Mouse (Mus musculus): ENCODE measurements around the gene Mlx.

Mlx gene

GRCm38 (mm10) chr11:101086756-101087681 is at the start of gene Mlx:
TSS of gene Mlx (plus strand) at chr11:101087277.
- DNase-seq, result peak; percentile 95

- no peak for DNase-seq
Measured at GRCm38 (mm10) chr11:101037795-101038194, 49.3 kb upstream of the Mlx start.

- no peak for DNase-seq
Measured at GRCm38 (mm10) chr11:101045826-101046225, 41.3 kb upstream of the Mlx start.

DNA sequence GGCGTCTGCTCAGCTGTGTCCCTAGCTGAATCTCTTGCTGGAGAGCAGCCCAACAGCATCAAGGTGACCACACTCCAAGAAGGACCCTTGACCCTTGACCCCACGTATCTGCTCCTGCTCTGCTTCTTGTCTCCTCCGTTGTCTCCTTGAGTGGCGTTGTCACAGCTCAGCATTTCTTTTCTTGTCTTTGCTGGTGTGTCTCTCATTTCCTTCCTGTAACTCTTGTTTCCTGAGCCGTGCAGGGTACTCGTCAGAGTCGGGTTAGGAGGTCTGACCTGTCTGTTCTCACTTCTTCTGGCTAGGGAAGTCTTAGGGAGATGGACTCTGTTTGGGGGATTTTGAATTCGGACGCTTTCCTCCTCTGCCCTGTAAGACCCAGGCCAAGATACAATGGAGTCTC is 40.6 kb upstream of the Mlx start:
- DNase-seq, result no peak

- DNase-seq, result no peak
Measured at GRCm38 (mm10) chr11:101047502-101047901, 39.6 kb upstream of the Mlx start.

DNA sequence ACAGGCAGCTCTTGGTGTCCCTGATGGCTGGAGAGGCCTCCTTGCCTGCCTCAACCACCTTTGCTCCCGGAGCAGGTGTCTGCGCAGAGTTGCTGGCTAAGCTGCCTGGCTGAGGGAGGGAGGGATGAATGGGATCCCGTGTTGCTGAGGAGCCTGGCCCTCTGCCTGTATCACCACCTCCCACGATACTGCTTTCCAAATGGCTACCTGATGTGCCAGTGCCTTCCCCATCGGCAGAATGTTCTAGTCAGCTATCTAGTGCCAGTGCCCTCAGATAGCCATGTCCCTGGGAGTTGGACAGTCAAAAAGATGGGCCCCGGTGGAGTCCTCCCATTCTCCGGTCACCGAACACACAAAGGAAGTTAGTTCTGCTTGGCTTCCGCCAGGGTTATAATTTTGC is 36.7 kb upstream of the Mlx start:
- DNase-seq, result peak; percentile 54

- peak; percentile 70 for DNase-seq
Measured at GRCm38 (mm10) chr11:101051051-101051493, 36.0 kb upstream of the Mlx start.

GRCm38 (mm10) chr11:101051617-101052016 is 35.5 kb upstream of the Mlx start:
- DNase-seq, result no peak

DNA sequence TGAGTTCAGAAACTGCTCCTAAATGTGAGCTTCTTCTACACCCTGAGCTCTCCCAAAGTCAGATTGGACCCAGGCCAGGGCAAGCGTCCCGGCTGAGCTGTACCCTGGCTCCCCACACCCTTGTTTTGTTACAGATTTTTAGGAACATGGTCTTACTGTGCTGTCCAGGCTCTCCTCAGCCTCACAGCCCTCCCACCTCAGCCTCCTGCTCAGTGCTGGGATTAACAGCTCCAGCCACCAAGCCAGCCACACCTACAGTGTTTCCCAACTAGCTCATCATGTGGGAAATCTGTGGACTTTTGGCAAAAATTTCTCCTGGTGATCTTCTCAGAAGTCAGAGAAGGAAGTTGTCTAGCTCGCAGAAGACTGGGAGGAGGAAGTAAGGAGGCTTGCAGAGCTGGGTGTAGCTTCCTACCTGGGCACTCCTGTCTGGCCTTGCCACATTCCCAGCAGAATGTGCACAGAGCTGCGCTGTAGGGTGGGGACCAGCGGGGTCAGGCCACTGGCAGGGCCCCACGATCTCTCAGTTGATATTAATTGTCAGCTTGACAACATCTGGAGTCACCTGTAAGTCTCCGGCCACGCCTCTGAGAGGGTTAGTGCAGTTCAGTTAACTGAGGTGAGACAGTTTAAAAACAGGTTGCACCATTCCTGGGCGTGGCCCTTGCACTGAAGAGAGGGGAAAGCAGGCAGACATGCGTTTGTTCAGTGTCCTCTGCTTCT is 34.2 kb upstream of the Mlx start:
- peak; percentile 52 for DNase-seq

GRCm38 (mm10) chr11:101053974-101054373 is 33.1 kb upstream of the Mlx start:
- DNase-seq, result no peak

GRCm38 (mm10) chr11:101055418-101055817 is 31.7 kb upstream of the Mlx start:
- DNase-seq, result no peak

- no peak for DNase-seq
Measured at GRCm38 (mm10) chr11:101056885-101057284, 30.2 kb upstream of the Mlx start.

DNA sequence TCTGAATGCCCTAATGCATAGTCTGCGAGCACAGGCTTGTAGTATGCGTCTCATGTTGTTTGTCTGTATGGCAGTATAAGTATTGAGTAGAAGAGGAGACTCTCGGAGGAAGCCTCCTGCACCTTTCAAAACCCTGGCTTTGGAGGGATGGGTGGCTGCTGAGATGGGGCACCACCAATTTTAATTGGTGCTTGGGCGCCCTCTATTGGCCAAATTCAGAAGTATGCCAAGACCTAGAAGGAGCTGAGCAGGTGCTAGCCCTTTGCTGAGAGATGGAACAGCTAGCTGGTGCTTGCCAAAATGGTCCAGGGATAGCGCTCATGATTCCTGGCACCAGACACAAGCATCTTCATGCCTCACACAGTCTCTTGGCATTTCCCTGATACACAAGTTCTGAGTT is 29.2 kb upstream of the Mlx start:
- DNase-seq, result peak; percentile 82

DNA sequence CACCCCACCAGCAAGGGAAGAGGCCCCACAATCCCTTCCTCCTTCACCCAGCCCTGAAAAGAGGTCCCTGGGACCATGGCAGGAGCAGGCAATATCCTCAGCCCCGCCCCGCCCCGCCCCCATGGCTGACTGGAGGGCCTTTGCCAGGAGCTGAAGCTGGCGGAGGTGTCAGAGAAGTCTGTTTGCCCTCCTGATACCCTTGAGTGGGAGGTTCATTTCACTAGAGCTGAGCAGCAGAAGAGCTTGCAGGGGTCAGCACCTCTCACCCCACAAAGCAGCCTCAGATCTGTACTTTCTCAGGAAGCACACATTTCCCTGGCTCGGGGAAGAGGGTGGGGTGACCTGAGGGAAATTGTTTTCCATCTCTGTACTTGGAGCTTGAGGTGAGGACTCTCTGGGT is 28.4 kb upstream of the Mlx start:
- DNase-seq, result no peak

DNA sequence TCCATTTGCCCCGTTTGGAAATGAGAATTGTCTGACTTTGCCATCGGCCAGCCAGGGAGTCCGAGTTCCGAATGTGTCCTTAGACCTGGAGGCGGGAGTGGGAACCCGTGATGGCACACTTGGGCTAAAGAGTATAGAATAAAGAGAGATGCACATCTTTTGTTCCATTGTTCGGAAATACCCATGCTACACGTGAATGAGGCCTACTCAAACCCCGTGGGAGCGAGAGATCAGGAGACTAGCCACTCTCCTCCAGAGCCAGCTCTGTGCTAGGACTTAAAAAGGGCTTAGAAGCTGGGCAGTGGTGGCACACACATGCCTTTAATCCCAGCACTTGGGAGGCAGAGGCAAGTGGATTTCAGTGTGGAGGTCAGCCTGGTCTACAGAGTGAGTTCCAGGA is 27.6 kb upstream of the Mlx start:
- DNase-seq, result no peak

- peak; percentile 80 for DNase-seq
Measured at GRCm38 (mm10) chr11:101060126-101060525, 27.0 kb upstream of the Mlx start.

DNA sequence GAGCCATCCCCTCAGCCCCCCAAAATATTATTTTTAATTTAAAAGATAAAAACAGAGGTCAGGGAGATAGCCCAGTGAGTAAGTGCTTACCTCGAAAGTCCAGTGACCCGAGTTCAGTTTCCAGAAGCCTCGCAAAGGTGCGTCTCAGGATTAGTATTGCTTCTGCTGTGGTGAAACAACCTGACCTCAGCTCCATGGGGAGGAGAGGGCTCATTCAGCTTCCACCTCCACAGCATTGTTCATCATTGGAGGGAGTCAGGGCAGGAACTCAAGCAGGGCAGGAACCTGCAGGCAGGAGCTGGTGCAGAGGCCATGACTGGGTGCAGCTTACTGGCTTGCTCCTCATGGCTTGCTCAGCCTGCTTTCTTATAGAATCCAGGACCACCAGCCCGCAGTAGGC is 26.0 kb upstream of the Mlx start:
- DNase-seq, result no peak

DNA sequence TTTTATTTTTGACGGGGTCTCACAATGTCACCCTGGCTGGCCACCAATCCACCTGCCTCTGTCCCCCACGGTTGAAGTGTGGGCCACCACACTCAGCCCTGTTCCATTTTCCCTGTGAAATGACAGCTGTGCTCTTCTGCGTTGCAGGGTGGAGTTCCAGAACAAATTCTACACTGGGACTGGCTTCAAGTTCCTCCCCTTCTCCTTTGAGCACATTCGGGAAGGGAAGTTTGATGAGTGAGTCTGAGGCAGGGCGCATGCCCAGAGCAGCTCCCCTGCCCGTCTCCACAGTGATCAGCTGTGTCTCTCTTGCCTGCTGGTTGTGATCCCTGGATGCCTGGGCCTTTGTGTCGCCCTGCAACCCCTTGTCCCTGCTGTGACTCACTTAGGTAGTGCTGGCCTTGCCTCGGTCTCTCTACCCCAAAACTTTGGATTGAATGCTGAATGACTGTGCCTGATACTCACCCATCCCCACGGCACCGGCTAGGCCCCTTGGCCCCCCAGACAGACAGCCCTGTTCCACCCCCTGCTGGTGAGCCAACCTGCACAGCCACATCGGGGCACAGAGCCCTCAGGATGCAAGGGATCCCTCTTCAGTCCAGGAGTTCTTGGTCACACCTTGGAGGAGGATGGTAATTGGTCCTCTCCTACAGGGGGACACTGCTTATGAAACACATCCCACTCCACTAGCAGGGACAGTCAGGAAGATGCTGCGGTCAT is 24.8 kb upstream of the Mlx start:
- DNase-seq, result peak; percentile 73

DNA sequence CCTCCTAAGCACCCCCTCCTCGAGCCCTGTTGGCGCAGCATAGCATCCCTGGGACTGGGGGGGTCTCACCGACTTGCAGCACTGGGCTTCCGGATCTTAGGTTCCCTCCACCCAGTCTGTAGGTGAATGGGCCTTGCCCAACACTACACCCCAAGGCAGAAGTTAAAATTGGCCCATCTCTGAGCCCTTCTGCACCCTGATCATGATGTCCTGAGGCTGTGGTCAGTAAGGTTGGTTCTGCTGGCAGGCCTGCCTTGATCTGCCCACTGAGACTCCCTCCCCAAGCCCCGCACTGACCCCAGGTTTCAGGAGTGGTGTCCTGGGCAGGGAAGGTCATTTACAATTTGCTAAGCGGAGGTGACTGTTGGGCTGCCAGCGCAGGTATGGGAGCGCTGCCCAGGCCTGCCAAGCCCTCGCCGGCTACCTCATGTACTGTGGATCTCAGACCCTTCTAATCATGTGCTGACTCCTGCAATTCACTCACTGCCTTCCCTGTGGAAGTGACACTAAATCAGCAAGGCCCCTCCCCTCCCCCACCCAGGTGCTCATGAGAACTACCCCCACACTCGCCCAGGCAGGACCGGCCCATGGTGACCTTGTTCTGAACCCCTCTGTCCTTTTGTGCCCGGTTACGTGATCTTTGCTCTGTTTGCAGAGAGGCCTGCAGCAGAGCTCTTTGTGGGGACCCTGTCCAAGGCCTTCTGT is 24.0 kb upstream of the Mlx start:
- DNase-seq, result no peak

GRCm38 (mm10) chr11:101063676-101064327 is 23.3 kb upstream of the Mlx start:
- DNase-seq, result peak; percentile 54

GRCm38 (mm10) chr11:101064462-101064861 is 22.6 kb upstream of the Mlx start:
- no peak for DNase-seq

GRCm38 (mm10) chr11:101065002-101065401 is 22.1 kb upstream of the Mlx start:
- DNase-seq, result no peak
